Mouse (Mus musculus): ENCODE data around the gene Rhof. TPM values are rescaled to one million over a fixed set of nuclear protein-coding genes. Genes with fewer than 3 reads are reported as not detected.

Rhof gene
- polyA plus RNA-seq, 1 experiment from 2014 or later = 5.4 TPM

DNA sequence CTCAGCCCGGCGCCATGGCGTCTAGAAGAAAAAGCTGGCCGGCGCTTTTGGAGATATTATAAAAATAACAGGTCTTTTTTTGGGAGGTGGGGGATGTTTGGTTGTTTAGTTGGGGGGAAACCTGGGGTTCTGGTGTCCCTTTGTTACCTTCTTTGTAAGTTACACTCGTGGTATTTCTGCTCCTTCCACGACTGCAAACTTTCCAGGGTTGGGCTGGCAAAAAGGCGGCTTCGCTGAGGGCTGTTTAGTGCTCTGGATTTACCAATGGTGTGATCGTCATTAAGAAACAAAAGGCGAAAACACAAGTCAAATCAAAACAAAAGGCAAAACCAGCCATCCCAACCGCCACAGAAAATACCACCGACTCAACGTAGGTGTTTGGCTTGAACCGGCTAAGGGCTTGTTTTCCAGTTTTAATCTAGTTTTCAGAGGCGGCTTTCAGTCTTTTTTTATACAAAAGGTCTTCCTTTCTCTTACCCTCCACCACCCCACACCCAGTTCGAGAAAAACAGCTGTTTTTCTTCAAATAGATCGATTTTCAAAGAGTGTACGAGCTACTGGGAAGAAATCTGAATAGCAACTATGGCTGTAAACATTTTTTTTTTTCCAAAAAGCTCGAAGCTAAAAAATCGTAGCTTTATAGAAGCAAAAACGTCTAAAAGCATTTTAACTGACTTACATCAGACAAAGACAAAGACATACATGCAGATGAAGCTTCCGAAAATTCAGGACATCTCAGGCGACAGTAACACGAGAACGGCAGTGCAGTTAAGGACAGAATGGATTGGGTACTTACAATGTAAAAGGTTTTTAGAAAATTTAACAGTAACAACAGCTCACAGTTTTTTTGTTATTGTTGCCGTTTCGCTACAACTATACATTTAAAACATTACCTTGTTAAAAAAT lies 7.5 kb upstream of the Rhof start:
- Histone ChIP-seq H3K27me3 (no peaks in the 10 kb centered on the region), H3K36me3 (0 out of 2 replicates have a peak, but pooled peaks cover 4% of the 10 kb centered on the region), H3K9ac (peak overlapping the region; percentile 92), H3K4me1 (peaks cover 48% of the 10 kb centered on the region), H3K27ac (replicated peaks) (peak overlapping the region; percentile 100), H3K4me3 (replicated peaks) (peak overlapping the region; percentile 85), H3K4me2 (replicated peaks) (peak overlapping the region; percentile 97), H3K9me3 (replicated peaks) (no peaks in the 10 kb centered on the region)
- WGBS = under 1% methylated on average over 28 of the region's 28 CpGs
- ATAC-seq (ENCODE audit: insufficient number of reproducible peaks, low FRiP score, low TSS enrichment, low read depth) = no peak

DNA sequence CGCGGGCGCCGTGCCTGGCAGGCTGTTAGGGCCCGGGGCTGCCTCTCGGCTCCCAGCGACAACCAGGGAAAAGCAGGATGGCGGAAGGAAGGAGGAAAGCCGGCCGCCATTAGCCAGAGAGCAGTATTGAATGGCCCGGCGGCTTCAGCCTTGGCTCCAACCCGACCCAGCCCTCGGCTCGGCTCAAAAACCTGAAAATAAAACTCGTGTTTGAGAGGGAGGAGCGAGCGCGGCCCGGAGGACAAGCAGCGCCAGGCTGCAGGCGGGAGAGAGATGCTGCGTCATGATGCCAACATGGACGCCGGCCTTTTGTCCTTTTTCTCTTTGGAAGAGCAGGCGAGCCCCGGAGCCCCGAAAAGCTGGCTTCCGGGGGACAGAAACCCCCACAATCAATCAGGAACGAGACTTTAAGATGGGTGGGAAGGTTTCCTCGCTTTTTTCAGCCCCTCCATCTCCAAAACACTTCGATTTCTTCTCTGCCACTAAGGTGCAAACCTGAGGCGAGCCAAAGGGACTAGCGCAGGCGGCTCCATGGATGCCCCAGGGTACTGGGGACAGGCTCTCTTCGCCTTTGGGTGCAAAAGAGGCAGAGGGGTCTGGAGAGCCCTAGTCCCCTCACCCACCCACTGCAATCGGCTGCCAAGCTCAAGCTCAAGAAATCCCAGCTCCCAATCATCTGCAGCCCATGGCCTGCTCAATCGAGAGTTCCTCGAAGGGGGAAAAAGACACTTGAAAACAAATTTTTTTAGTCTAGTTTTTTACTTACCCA lies 6.6 kb upstream of the Rhof start:
- under 1% methylated on average over 39 of the region's 39 CpGs for WGBS
- peaks cover 48% of the 10 kb centered on the region for H3K4me1 ChIP-seq
- H3K9me3 ChIP-seq (replicated peaks) = no peaks in the 10 kb centered on the region
- no peak for ATAC-seq (ENCODE audit: insufficient number of reproducible peaks, low FRiP score, low TSS enrichment, low read depth)
- H3K36me3 ChIP-seq = 0 out of 2 replicates have a peak, but pooled peaks cover 7% of the 10 kb centered on the region
- H3K9ac ChIP-seq = peak overlapping the region; percentile 92
- H3K4me2 ChIP-seq (replicated peaks) = peak overlapping the region; percentile 97
- H3K27me3 ChIP-seq = no peaks in the 10 kb centered on the region
- H3K27ac ChIP-seq (replicated peaks) = peak overlapping the region; percentile 100
- peak overlapping the region; percentile 85 for H3K4me3 ChIP-seq (replicated peaks)

DNA sequence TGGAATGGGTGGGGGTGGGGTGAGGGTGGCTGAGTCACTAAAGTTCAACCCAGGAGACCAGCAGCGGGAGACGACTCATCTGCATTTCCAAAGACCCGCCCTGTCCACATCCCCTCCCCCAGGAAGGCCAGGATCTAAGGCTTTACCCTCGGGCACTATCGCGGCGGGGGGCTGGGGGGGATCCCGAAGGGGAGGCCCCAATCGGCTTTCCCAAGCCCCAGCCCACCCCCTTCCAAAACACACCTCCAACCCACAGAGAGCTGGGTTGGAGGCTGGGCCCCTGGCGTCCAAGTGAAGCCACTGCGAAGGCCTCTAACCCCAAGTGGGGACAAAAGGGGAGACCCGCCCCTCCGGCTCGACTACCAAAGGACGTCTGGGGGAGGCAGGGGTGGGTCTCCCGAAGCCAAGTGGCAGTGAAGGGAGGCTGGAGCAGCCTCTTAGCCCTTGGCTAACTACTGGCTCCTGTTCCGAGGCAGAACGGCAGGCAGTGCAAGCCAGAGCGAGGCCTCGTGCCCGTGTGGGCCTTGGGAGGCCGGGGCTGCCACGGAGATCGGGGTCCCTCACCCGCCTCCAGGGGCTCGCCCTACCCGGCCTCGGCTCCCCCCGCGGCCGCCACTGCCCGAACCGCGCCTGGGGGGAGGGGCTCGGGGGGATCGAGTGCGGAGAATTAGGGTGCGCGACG lies 5.9 kb upstream of the Rhof start:
- Histone ChIP-seq H3K27ac (replicated peaks) (peak overlapping the region; percentile 100), H3K4me3 (replicated peaks) (peak overlapping the region; percentile 85), H3K4me2 (replicated peaks) (peak overlapping the region; percentile 97), H3K4me1 (peaks cover 51% of the 10 kb centered on the region), H3K36me3 (0 out of 2 replicates have a peak, but pooled peaks cover 7% of the 10 kb centered on the region), H3K27me3 (no peaks in the 10 kb centered on the region), H3K9ac (peak overlapping the region; percentile 92), H3K9me3 (replicated peaks) (no peaks in the 10 kb centered on the region)
- under 1% methylated on average over 39 of the region's 40 CpGs for WGBS
- peak; percentile 35; the same call in 1 of the 2 replicates for ATAC-seq (ENCODE audit: insufficient number of reproducible peaks, low FRiP score, low TSS enrichment, low read depth)

DNA sequence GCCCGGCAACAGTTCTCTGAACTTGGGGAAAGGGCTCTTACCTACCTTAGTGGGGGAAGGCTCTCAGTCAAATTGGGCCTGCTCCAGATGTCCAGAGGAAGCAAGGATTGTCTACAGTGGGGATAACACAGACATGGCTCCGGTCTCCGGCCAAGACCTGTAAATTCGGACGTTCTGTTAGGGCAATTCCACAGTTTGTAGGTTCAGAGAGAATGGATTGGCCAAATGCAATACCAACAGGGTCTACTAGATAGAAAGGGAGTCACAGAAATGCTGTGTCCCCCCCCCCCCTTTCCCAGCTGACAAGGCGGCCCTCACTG lies 5.4 kb upstream of the Rhof start:
- 0 out of 2 replicates have a peak, but pooled peaks cover 7% of the 10 kb centered on the region for H3K36me3 ChIP-seq
- H3K9me3 ChIP-seq (replicated peaks) = no peaks in the 10 kb centered on the region
- peak overlapping the region; percentile 97 for H3K4me2 ChIP-seq (replicated peaks)
- peak overlapping the region; percentile 85 for H3K4me3 ChIP-seq (replicated peaks)
- peak overlapping the region; percentile 40; the same call in 1 of the 2 replicates for H3K9ac ChIP-seq
- peak overlapping the region; percentile 100 for H3K27ac ChIP-seq (replicated peaks)
- 2% methylated on average over 6 of the region's 6 CpGs for WGBS
- no peak for ATAC-seq (ENCODE audit: insufficient number of reproducible peaks, low FRiP score, low TSS enrichment, low read depth)
- H3K27me3 ChIP-seq = no peaks in the 10 kb centered on the region
- H3K4me1 ChIP-seq = peaks cover 56% of the 10 kb centered on the region

DNA sequence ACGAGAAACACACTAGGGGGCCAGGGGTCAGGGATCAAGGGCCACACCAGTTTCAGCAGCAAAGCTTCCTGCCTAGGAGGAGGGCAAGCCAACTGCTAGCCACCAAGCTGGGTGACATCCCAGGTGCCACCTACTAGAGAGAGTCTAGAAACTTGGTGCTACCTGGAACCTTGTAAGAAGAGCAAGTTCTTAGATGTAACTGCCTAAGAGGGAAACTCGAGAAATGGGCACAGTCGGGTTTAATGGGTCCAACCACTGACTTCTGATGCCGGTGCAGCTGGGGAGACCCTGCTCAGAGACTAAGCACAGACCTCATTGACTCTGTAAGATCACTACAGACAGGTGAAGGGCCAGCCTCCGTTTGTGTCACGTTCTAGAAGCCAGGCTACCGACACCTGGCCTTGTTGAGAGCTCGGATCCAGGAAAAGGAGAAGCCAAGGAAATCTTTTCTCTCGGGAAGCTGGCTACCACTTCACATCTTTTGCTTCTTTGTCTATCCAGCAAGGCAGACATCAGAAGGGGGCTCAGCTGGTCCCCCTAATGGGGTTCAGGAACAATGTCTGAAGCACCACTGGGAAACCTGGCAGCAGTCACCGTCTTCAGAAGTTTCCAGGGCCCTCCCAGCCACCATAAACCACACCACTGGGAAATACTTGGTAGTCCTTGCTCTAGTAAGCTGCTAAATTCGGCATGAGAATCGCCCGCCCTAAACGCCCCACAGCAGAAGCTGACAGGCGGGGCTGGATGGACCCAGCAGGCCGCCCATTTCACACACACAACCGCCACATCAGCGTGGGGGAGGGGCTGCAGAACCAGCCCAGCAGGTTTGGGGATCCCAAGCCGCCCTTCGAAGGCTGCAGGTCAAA lies 4.8 kb upstream of the Rhof start:
- H3K4me1 ChIP-seq = peaks cover 62% of the 10 kb centered on the region
- H3K9ac ChIP-seq = peak overlapping the region; percentile 40
- 2% methylated on average over 20 of the region's 20 CpGs for WGBS
- H3K36me3 ChIP-seq = 0 out of 2 replicates have a peak, but pooled peaks cover 7% of the 10 kb centered on the region
- no peak for ATAC-seq (ENCODE audit: insufficient number of reproducible peaks, low FRiP score, low TSS enrichment, low read depth)
- H3K4me3 ChIP-seq (replicated peaks) = peak overlapping the region; percentile 85
- H3K4me2 ChIP-seq (replicated peaks) = peak overlapping the region; percentile 97
- H3K27ac ChIP-seq (replicated peaks) = peak overlapping the region; percentile 100
- no peaks in the 10 kb centered on the region for H3K9me3 ChIP-seq (replicated peaks)
- H3K27me3 ChIP-seq = no peaks in the 10 kb centered on the region

DNA sequence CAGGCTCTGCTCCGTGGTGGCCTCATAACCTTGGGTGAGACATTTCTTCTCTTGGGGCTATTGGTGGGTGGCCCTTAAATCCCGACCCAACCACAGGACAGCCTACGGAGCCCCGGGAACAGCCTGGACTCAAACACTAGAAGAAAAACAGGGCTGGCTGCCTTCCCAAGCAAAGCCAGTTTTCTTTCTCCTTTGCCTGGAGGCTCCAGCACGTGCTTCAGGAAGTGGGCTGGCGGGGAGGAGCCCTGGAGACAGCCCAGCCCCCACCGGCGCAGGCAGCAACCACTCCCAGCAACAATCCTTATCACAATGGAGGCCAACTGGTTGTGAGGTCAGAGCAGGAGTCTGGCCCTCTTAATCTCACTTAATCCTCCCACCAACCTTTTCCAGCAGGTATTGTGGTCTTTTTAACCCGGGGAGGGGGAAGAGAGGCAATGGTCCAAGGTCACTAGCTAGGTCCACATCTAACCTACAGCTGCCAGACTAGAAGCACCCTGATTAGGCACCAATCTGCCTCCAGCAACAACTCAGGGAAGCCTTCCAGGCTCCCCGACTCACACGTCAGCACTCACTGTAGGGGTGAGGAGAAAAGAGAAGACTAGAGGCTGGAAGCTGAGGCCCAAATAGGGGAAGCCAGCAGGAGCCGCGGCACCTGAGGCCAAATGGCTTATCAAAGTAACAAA lies 4.0 kb upstream of the Rhof start:
- H3K4me1 ChIP-seq = peaks cover 70% of the 10 kb centered on the region

DNA sequence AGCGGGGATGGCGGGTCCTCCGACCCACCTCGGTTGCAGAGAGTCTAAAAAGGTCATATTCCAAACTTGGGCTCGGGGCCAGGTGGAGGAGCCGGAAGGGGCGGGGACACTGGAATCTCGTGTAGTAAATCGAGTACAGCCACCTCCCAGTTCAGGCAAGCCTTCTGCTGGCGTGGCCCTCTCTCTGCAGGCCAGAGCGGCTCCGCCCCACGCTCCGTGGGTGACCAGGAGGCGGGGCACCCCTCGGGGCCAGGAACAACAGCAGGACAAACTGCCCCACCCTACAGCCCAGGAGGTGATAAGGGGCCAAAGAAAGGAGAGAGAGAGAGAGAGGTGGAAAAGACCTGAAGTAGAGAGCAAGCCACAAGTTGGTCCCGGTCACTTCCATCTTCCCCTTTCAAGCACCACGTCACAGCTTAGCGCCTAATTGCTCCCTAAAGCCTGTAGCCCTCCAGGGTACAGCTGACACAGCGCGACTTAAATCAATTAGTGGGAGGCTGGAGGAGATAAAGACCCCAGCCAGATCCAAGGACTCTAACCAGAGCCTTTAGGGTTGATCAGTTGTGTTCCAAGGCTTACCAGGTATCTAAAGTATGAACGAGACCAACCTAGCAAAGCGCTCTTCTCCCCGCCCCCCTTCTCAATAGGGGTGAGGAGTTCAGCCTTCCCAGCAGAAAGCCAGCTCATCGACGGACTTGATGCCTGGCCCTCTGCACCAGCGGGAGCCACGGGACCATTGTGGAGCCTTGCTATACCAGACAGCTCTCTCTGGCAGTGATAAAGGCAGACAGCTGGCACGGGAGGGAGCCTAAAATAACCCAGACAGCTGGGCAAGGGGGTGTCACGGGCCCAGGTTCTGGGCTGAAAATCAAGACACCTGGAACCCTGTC lies 3.2 kb upstream of the Rhof start:
- peak overlapping the region; percentile 97 for H3K4me2 ChIP-seq (replicated peaks)
- peak overlapping the region; percentile 100 for H3K27ac ChIP-seq (replicated peaks)
- peaks cover 72% of the 10 kb centered on the region for H3K4me1 ChIP-seq
- WGBS = 3% methylated on average over 30 of the region's 30 CpGs
- H3K9ac ChIP-seq = peak overlapping the region; percentile 40; the same call in 1 of the 2 replicates
- H3K4me3 ChIP-seq (replicated peaks) = peak overlapping the region; percentile 85
- no peaks in the 10 kb centered on the region for H3K27me3 ChIP-seq
- 0 out of 2 replicates have a peak, but pooled peaks cover 7% of the 10 kb centered on the region for H3K36me3 ChIP-seq
- no peaks in the 10 kb centered on the region for H3K9me3 ChIP-seq (replicated peaks)
- ATAC-seq (ENCODE audit: insufficient number of reproducible peaks, low FRiP score, low TSS enrichment, low read depth) = no peak; the same call in 1 of the 2 replicates

More for the DNA sequence above, 4.0 kb upstream of the Rhof start:
- peak overlapping the region; percentile 97 for H3K4me2 ChIP-seq (replicated peaks)
- H3K9me3 ChIP-seq (replicated peaks) = no peaks in the 10 kb centered on the region
- H3K27me3 ChIP-seq = no peaks in the 10 kb centered on the region
- peak; percentile 48 for ATAC-seq (ENCODE audit: insufficient number of reproducible peaks, low FRiP score, low TSS enrichment, low read depth)
- H3K9ac ChIP-seq = peak overlapping the region; percentile 40
- WGBS = 1% methylated on average over 13 of the region's 13 CpGs
- peak overlapping the region; percentile 85 for H3K4me3 ChIP-seq (replicated peaks)
- 0 out of 2 replicates have a peak, but pooled peaks cover 7% of the 10 kb centered on the region for H3K36me3 ChIP-seq
- peak overlapping the region; percentile 100 for H3K27ac ChIP-seq (replicated peaks)

DNA sequence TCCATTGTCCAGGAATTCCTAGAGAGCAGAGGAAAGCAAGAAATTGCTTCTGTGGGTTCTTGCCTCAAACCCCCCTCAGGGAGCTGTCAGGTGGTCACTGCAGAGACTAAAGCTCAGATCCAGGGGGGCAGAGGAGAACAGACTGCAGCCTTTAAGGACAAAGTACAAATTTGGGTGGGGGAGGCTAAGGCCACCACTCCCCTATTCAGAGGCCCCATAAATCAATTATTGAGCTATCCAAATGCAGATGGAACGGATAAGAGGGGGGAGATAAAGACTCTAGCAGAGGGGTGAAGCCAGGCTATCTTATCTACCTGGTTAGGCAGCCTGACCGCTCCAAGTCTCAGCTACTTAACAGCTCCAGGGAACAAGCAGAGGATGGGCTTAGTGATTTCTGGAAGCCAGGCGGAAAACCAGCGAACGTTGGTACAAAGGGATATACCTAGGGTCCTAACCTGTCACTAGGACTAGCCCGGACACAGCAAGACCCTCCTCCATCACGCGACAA lies 2.4 kb upstream of the Rhof start:
- H3K27me3 ChIP-seq = no peaks in the 10 kb centered on the region
- no peak for ATAC-seq (ENCODE audit: insufficient number of reproducible peaks, low FRiP score, low TSS enrichment, low read depth)
- 0 out of 2 replicates have a peak, but pooled peaks cover 7% of the 10 kb centered on the region for H3K36me3 ChIP-seq
- WGBS = 21% methylated on average over 8 of the region's 8 CpGs
- peak overlapping the region; percentile 100 for H3K27ac ChIP-seq (replicated peaks)
- H3K4me2 ChIP-seq (replicated peaks) = peak overlapping the region; percentile 97
- no peaks in the 10 kb centered on the region for H3K9me3 ChIP-seq (replicated peaks)
- H3K9ac ChIP-seq = no peak overlapping the region
- H3K4me3 ChIP-seq (replicated peaks) = peak overlapping the region; percentile 85
- H3K4me1 ChIP-seq = peaks cover 72% of the 10 kb centered on the region
